Mouse (Mus musculus): Measurements from ENCODE around the gene Slit2. TPM values are rescaled to one million over a fixed set of nuclear protein-coding genes. Genes with fewer than 3 reads are reported as not detected.

Gene Slit2
- polyA plus RNA-seq, 1 experiment: 0.92 TPM

DNA sequence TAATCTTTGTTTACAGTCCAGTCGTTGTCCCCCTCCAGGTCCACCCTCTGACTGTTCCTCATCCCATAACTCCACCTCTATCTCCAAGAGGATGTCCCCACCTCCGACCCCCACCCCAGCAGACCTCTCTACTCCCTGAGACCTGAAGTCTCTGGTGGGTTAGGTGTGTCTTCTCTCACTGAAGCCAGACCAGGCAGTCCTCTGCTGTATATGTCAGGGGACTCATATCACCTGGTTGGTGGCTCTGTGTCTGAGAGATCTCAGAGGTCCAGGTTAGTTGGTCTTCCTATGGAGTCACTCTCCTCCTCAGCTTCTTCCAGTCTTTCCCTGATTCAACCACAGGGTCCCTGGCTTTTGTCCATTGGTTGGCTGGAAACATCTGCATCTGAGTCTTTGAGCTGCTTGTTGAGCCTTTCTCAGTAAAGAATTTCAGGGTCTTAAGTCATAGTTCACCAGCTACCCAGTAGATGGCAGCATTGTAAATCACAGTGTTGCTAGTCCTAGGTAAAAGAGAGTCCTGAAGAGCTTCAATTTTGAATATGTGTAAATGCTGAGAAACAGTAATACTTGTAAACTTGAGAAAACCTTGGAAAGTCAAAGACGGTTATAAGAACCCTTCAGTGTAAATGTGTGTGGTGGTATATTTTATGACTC is 143.0 kb downstream of the Slit2 start:
- H3K4me1 ChIP-seq (ENCODE audit: control insufficient read depth, insufficient read depth, low read length): no peaks in the 10 kb centered on the region
- no peak overlapping the region for H3K4me3 ChIP-seq (ENCODE audit: insufficient read depth, low read length)
- no peak for TF ChIP-seq CTCF (IDR thresholded peaks at IDR 0.05; ENCODE audit: low read depth, low read length)
- TF ChIP-seq POLR2A (IDR thresholded peaks at IDR 0.05; ENCODE audit: borderline replicate concordance, low read depth, low read length): no peak
- no peak overlapping the region for H3K27ac ChIP-seq (ENCODE audit: insufficient read depth, low read depth, low read length)

DNA sequence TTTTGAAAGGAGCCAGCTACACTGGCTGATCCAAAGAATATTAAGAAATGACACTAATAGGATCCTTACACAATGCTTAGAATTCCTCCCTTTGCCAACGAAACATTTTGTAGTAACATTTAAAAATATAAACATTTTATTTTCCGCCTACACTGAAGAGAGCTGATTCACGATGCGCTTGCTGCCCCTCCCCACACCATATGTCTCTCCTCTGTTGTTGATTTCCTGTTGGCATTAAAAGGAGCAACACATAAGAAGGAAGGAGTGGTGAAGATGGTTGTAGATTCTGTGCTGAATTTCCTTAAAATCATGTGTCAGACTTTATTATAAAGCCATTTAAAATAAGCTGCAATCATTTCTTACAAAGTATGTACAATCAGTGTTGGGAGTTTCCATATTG is 147.0 kb downstream of the Slit2 start:
- no peak overlapping the region for H3K27ac ChIP-seq (ENCODE audit: insufficient read depth, low read depth, low read length)
- no peaks in the 10 kb centered on the region for H3K4me1 ChIP-seq (ENCODE audit: control insufficient read depth, insufficient read depth, low read length)
- no peak overlapping the region for H3K4me3 ChIP-seq (ENCODE audit: insufficient read depth, low read length)
- TF ChIP-seq CTCF (IDR thresholded peaks at IDR 0.05; ENCODE audit: low read depth, low read length) (no peak), POLR2A (IDR thresholded peaks at IDR 0.05; ENCODE audit: borderline replicate concordance, low read depth, low read length) (no peak)

DNA sequence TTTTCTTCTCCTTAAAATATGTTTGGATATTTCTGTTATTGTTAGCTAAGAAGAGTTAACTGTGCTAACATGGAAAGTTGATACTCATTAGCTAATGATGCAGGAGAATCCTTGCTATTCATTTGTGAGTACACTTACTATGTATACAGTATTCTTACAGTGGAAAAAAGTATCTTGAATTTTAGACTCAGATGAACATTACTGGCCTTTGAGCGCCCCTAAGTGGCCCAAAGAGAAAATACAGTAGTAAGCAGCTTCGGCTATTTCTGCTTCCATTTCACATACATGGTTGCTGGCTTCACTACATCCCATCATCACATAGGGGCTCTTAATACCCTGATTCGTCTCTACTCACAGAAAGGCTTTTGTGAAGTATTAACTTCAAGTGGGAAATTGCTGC is 153.6 kb downstream of the Slit2 start:
- TF ChIP-seq CTCF (IDR thresholded peaks at IDR 0.05; ENCODE audit: low read depth, low read length) (no peak), POLR2A (IDR thresholded peaks at IDR 0.05; ENCODE audit: borderline replicate concordance, low read depth, low read length) (no peak)

DNA sequence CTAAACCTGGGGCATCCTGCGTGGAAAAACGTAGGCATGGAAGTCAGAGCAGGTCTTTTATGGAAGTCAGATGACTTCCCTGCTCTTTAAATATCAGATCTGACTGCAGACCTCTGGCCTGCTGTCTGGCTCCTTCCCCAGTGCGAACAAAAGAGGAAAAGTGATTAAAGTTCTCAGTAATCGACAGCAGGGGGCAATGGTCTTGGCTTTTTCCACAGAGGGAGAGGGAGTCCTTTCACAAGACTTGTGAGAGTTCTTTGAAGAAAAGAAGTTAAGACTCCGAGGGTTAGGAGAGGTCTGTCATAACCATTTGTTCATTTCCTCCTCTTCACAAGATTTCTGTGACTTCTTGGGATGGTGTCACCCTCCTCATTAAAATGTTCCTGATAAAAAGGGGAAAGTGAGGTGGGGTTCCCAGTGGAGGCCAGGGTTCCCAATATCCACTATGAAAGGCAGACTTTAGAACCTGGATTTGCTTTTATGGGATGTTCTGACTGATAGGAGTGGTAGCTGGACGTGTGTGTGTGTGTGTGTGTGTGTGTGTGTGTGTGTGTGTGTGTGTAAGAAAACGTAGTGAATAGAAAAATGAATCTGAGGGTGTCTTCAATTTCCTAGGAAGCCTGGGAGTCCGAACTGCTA is 156.0 kb downstream of the Slit2 start:
- Histone ChIP-seq H3K27ac (ENCODE audit: insufficient read depth, low read depth, low read length) (no peak overlapping the region), H3K4me1 (ENCODE audit: control insufficient read depth, insufficient read depth, low read length) (no peaks in the 10 kb centered on the region), H3K4me3 (ENCODE audit: insufficient read depth, low read length) (no peak overlapping the region)
- TF ChIP-seq CTCF (IDR thresholded peaks at IDR 0.05; ENCODE audit: low read depth, low read length): no peak
- TF ChIP-seq POLR2A (IDR thresholded peaks at IDR 0.05; ENCODE audit: borderline replicate concordance, low read depth, low read length): no peak

More for the DNA sequence above, 153.6 kb downstream of the Slit2 start:
- Histone ChIP-seq H3K27ac (ENCODE audit: insufficient read depth, low read depth, low read length) (no peak overlapping the region), H3K4me1 (ENCODE audit: control insufficient read depth, insufficient read depth, low read length) (no peaks in the 10 kb centered on the region), H3K4me3 (ENCODE audit: insufficient read depth, low read length) (no peak overlapping the region)

DNA sequence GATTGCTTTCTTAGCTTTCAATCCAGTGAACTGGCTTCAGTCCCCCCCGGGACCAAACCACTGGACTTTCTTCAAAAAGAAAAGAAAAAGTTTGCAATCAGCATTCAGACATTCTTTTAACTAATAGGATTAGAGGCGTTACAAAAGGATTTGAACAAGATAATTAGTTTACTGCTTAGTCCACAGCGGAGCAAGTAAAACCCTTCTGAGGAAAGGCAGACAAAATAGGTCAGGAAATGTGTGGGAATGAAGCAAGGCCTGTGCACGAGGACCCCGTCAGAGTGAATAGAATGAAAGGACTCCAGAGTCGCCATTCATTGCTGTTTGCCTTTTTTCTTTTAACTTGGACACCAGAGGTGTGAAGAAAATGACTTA is 156.5 kb downstream of the Slit2 start:
- Histone ChIP-seq H3K4me3 (ENCODE audit: insufficient read depth, low read length) (no peak overlapping the region), H3K27ac (ENCODE audit: insufficient read depth, low read depth, low read length) (no peak overlapping the region), H3K4me1 (ENCODE audit: control insufficient read depth, insufficient read depth, low read length) (no peaks in the 10 kb centered on the region)
- TF ChIP-seq CTCF (IDR thresholded peaks at IDR 0.05; ENCODE audit: low read depth, low read length) (no peak), POLR2A (IDR thresholded peaks at IDR 0.05; ENCODE audit: borderline replicate concordance, low read depth, low read length) (no peak)

DNA sequence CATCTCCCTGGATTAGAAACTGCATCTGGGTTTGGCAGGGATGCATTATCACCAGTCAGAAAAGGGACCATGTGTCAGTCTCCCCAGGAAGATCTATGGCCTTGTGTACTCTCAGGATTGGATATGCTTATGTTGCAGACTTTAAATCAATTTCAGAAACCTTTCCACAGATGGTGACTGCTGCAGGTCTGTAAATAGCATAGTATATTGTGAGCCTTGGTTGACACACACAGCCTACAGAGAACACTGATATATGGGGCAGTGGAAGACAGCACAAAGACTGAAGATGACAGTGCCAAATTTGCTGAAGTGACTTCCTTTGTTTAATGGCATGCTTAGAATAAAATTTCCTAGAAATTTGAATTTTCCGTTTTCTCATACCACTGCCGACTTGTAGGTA is 163.1 kb downstream of the Slit2 start:
- H3K27ac ChIP-seq (ENCODE audit: insufficient read depth, low read depth, low read length): no peak overlapping the region
- no peaks in the 10 kb centered on the region for H3K4me1 ChIP-seq (ENCODE audit: control insufficient read depth, insufficient read depth, low read length)
- TF ChIP-seq CTCF (IDR thresholded peaks at IDR 0.05; ENCODE audit: low read depth, low read length) (no peak), POLR2A (IDR thresholded peaks at IDR 0.05; ENCODE audit: borderline replicate concordance, low read depth, low read length) (no peak)
- H3K4me3 ChIP-seq (ENCODE audit: insufficient read depth, low read length): no peak overlapping the region

DNA sequence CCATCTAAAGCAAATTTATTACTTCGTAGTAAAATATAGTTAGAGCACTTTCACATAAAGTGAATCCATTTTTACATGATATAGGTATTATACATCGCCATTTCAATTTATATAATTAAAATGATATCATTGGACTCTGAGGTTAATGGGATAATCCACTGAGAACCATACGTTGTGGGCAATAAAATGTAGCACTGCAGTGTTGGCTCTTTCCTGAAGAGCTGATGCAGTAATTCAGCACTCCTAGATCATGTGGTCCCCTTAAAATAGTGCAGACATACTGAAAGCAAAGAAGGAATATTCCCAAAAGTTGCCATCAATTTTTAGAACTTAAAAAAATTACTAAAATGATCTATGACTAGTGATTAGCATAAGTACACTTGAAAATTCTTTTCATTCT is 177.9 kb downstream of the Slit2 start:
- Histone ChIP-seq H3K27ac (ENCODE audit: insufficient read depth, low read depth, low read length) (no peak overlapping the region), H3K4me3 (ENCODE audit: insufficient read depth, low read length) (no peak overlapping the region), H3K4me1 (ENCODE audit: control insufficient read depth, insufficient read depth, low read length) (no peaks in the 10 kb centered on the region)
- TF ChIP-seq CTCF (IDR thresholded peaks at IDR 0.05; ENCODE audit: low read depth, low read length) (no peak), POLR2A (IDR thresholded peaks at IDR 0.05; ENCODE audit: borderline replicate concordance, low read depth, low read length) (no peak)

DNA sequence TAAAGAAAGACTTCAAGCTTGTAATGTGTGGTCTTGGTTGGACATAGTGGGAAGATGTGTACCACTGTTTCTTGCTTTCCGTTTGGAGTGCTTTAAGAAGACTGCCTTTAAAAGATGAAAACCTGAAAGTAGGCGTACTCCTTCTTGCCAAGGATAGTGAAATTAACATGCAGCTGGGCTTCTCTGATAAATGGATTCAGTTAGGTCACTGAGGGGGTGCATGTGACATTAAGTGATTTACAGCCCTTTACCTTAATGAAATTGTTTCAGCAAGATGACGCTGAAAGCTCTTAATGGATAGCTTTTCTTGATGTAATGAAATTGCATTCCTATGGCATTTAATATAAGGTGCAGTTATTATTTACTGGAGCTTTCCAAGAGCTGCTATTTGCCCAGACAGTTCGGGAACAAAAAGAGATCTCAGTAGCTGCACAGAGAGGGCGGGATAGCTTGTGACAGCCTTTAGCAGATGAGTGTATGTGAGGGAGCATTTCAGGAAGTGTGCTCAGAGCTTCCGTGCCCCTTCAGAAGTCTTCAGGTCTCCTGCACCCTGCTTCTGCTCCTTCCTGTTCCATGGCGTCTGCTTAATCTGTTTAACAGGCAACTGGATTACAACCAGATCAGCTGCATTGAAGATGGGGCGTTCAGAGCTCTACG is 198.8 kb downstream of the Slit2 start:
- H3K4me3 ChIP-seq (ENCODE audit: insufficient read depth, low read length): no peak overlapping the region
- TF ChIP-seq CTCF (IDR thresholded peaks at IDR 0.05; ENCODE audit: low read depth, low read length): no peak
- no peak for TF ChIP-seq POLR2A (IDR thresholded peaks at IDR 0.05; ENCODE audit: borderline replicate concordance, low read depth, low read length)
- no peaks in the 10 kb centered on the region for H3K4me1 ChIP-seq (ENCODE audit: control insufficient read depth, insufficient read depth, low read length)
- H3K27ac ChIP-seq (ENCODE audit: insufficient read depth, low read depth, low read length): no peak overlapping the region

DNA sequence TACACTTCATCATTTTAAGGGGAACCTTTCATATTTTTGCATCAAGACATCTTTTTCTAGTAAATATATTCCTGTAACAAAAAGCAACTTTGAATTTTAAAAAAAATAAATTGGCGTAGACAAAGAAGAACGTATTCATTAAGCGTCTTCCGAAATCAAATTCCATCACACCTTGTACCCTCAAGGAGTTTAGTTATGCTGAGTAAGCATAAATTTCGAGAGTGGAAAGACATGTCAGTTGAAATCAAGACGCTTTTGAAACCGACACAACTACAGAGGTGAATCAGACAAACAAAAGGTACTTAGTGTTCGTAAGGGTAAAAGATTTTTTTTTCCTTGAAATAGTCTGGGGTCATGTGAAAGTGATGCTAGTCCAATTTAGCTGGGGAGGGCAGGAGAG is 201.4 kb downstream of the Slit2 start:
- Histone ChIP-seq H3K4me3 (ENCODE audit: insufficient read depth, low read length) (no peak overlapping the region), H3K4me1 (ENCODE audit: control insufficient read depth, insufficient read depth, low read length) (no peaks in the 10 kb centered on the region), H3K27ac (ENCODE audit: insufficient read depth, low read depth, low read length) (no peak overlapping the region)
- TF ChIP-seq CTCF (IDR thresholded peaks at IDR 0.05; ENCODE audit: low read depth, low read length): no peak
- no peak for TF ChIP-seq POLR2A (IDR thresholded peaks at IDR 0.05; ENCODE audit: borderline replicate concordance, low read depth, low read length)

DNA sequence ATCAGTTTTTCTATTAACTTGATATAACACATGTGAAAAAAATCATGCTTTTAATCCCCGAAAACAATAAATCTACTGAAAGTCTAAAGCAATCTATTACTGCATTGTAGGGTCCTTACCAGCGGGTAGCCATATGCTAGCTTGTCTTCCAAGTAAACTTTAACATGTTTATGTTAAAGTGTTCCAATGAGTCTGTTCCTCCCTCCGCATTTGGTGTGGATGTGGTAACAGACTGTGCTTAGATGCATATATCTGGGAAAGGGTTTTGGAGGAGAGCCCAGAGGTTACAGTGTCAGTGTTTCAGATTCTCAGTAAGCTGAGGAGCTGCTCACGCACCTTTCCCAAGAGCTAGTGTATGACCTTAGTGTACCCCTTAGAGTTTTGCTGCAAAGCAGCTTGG is 204.9 kb downstream of the Slit2 start:
- no peak for TF ChIP-seq CTCF (IDR thresholded peaks at IDR 0.05; ENCODE audit: low read depth, low read length)
- Histone ChIP-seq H3K27ac (ENCODE audit: insufficient read depth, low read depth, low read length) (no peak overlapping the region), H3K4me1 (ENCODE audit: control insufficient read depth, insufficient read depth, low read length) (no peaks in the 10 kb centered on the region), H3K4me3 (ENCODE audit: insufficient read depth, low read length) (no peak overlapping the region)

All from bone marrow macrophage, adult 2 months (primary cell).